Mouse (Mus musculus): ENCODE measurements around the gene Olfr981. TPM values are rescaled to one million over a fixed set of nuclear protein-coding genes. Genes with fewer than 3 reads are reported as not detected.

Gene Olfr981
- polyA plus RNA-seq, 1 experiment from 2014 or later = not detected

Other genes with a start within 250 kb of the Olfr981 start
- not detected in 2 replicates for gene Olfr968, start 238.2 kb upstream of the Olfr981 start, polyA plus RNA-seq (2014; fragmentation: Nextera tagmentation; extraction: Ambion mirVana)
- gene Olfr969, start 230.5 kb upstream of the Olfr981 start, polyA plus RNA-seq (2014; fragmentation: Nextera tagmentation; extraction: Ambion mirVana) = not detected in 2 replicates
- not detected in 2 replicates for gene Olfr970, start 212.6 kb upstream of the Olfr981 start, polyA plus RNA-seq (2014; fragmentation: Nextera tagmentation; extraction: Ambion mirVana)
- gene Olfr971, start 184.6 kb upstream of the Olfr981 start, polyA plus RNA-seq (2014; fragmentation: Nextera tagmentation; extraction: Ambion mirVana) = not detected in 2 replicates
- gene Olfr972, start 155.0 kb upstream of the Olfr981 start, polyA plus RNA-seq (2014; fragmentation: Nextera tagmentation; extraction: Ambion mirVana) = not detected in 2 replicates
- gene Olfr229, start 114.1 kb upstream of the Olfr981 start, polyA plus RNA-seq (2014; fragmentation: Nextera tagmentation; extraction: Ambion mirVana) = not detected in 2 replicates
- not detected in 2 replicates for gene Olfr974, start 84.0 kb upstream of the Olfr981 start, polyA plus RNA-seq (2014; fragmentation: Nextera tagmentation; extraction: Ambion mirVana)
- gene Olfr975, start 69.4 kb upstream of the Olfr981 start, polyA plus RNA-seq (2014; fragmentation: Nextera tagmentation; extraction: Ambion mirVana) = not detected in 2 replicates
- gene Olfr976, start 60.3 kb upstream of the Olfr981 start, polyA plus RNA-seq (2014; fragmentation: Nextera tagmentation; extraction: Ambion mirVana) = not detected in 2 replicates
- gene Olfr978, start 29.4 kb upstream of the Olfr981 start, polyA plus RNA-seq (2014; fragmentation: Nextera tagmentation; extraction: Ambion mirVana) = not detected in 2 replicates
- gene Olfr979, start 18.0 kb upstream of the Olfr981 start, polyA plus RNA-seq (2014; fragmentation: Nextera tagmentation; extraction: Ambion mirVana) = not detected in 2 replicates
- gene Olfr980, start 11.9 kb upstream of the Olfr981 start, polyA plus RNA-seq (2014; fragmentation: Nextera tagmentation; extraction: Ambion mirVana) = not detected in 2 replicates
- not detected in 2 replicates for gene Olfr982, start 52.4 kb downstream of the Olfr981 start, polyA plus RNA-seq (2014; fragmentation: Nextera tagmentation; extraction: Ambion mirVana)
- gene Olfr983, start 72.1 kb downstream of the Olfr981 start, polyA plus RNA-seq (2014; fragmentation: Nextera tagmentation; extraction: Ambion mirVana) = not detected in 2 replicates
- not detected in 2 replicates for gene Olfr984, start 92.7 kb downstream of the Olfr981 start, polyA plus RNA-seq (2014; fragmentation: Nextera tagmentation; extraction: Ambion mirVana)
- gene Olfr985, start 108.7 kb downstream of the Olfr981 start, polyA plus RNA-seq (2014; fragmentation: Nextera tagmentation; extraction: Ambion mirVana) = not detected in 2 replicates
- not detected in 2 replicates for gene Tmem225, start 126.7 kb downstream of the Olfr981 start, polyA plus RNA-seq (2014; fragmentation: Nextera tagmentation; extraction: Ambion mirVana)
- gene Olfr986, start 159.5 kb downstream of the Olfr981 start, polyA plus RNA-seq (2014; fragmentation: Nextera tagmentation; extraction: Ambion mirVana) = 0.06 TPM in 1 of 2 replicates, not detected in the other
- gene Zfp202, start 170.9 kb downstream of the Olfr981 start, polyA plus RNA-seq (2014; fragmentation: Nextera tagmentation; extraction: Ambion mirVana) = 3.4 and 4.4 TPM in 2 replicates
- gene Scn3b, start 247.8 kb downstream of the Olfr981 start, polyA plus RNA-seq (2014; fragmentation: Nextera tagmentation; extraction: Ambion mirVana) = 0.08 and 0.22 TPM in 2 replicates